Mouse (Mus musculus): ENCODE measurements around the gene Stx1b.
"Not testable (repeated sequence)": the region's sequence is repeated elsewhere in the genome, so short reads cannot be mapped to it uniquely, and the experiment has no call there.

Gene Stx1b

GRCm38 (mm10) chr7:127824176-127824871, at the start of gene Stx1b, which contains the start of gene Stx4a:
TSS of gene Stx1b (minus strand) at chr7:127824549.
TSS of gene Stx4a (plus strand) at chr7:127824294.
- in situ Hi-C loops (cut with MseI, MboI): no loop called here

GRCm38 (mm10) chr7:127870136-127870821, 45.9 kb upstream of the Stx1b start:
- in situ Hi-C loops (cut with MseI, MboI): no loop called here

DNA sequence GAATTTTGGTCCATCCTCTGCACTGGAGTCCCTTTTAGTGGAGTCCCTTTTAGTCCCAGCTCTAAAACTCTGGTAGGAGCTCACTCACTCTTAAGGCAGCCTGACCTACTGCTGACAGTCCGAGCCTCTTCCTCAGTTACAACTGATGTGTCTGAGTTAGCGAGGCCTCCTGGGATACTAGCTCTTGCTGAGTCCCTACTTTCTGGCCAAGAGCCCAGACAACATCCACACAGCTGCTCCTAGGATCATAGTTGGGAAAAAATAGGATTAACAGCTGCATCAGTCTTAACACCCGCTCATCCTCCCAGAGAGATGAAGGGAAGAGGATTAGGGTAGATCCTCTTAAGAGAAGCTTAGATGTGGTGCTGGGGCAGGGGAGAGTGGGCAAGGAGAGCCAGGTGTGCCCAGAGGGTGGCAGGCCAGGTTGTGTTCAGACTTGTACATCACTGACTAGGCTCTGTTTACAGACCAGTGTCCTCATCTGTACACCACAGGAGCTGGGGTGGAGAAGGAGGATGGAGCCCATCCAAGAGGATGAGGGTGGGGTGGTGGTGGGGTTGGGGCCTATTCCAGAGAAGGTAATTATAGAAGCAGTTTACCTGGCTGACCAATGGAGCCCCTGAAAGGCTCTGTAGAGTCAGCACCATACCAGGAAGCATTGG, 44.9 kb upstream of the Stx1b start:
- in situ Hi-C loops (cut with MseI, MboI): no loop called here

GRCm38 (mm10) chr7:127867641-127868040, 43.3 kb upstream of the Stx1b start:
- in situ Hi-C loops (cut with MseI, MboI): no loop called here

DNA sequence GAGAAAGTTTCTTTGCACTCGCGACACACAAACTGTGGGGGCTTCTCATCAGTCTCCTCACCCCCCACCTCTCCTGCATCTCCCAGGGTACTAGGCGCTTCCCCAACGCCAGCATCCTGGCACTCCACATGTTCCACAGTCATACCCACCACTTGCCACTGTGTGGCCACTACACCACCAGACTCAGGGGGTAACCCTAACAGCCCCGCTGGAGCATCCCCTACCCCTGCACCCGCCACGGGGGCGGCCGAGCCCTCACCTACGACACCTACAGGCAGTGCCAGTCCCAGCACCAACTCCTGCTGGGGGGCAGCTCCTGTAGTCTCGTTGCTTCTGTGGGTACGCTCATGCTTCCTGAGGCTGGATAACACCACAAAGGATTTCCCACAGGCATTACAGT, 42.1 kb upstream of the Stx1b start:
- in situ Hi-C loops (cut with MseI, MboI): no loop called here

DNA sequence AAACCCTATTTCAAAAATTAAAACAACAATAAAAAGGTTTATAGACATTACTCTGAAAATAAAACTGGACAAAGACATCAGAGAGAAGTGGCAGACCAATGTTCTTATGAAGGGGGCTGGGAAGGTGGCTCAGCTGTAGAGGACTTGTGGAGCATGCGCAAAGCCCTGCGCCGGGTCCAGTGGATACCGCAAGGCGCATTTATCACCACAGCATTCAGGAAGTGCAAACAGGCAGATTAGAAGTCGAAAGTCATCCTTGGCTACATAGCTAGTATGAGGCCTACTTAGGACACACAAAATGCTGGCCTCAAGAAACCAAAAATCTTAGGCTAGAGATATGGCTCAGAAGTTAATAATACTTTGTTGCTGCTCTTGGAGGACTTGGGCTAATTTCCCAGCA, 33.9 kb upstream of the Stx1b start:
- in situ Hi-C loops (cut with MseI, MboI): no loop called here

GRCm38 (mm10) chr7:127850906-127851305, 26.6 kb upstream of the Stx1b start:
- in situ Hi-C loops (cut with MseI, MboI): no loop called here

DNA sequence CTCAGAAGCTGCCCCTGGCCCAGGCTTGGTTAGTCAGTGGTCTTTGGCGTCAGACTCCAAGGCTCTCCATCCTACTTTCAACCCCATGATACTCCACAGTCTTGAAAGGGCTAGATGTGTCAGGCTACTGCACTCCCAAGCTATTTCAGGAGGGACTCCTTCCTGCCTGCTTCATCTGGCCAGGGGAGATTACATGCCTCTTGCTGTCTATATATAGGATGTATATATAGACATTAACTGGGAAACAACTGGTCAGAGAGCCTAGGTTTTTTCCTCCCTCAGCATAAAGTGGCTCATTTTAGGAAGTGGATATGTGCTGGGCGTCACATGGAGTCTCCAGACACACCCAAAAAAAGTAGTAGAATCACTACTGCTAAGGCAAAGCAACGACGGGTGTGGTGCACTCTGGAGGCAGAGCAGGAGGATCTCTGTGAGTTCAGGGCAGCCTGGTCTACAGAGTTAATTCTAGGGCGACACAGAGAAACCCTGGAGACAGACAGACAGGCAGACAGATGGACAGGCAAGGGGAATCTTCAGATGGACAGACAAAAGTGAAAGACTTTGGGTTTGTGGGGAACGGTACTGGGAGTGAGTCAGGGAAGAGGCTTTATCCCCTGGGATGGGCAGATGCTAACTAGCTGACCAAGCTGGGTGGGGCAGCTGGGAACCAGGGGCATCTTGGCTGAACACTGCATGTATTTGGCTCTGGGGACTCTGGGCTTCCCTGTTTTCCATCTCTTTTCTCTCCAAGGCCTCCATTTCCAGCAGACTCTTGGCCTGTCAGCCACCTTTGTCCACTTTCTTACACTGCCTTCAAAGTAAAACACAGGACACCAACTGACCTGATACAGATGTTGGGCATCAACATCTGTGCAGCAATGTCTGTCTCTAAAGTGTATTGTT, 25.9 kb upstream of the Stx1b start:
- in situ Hi-C loops (cut with MseI, MboI): no loop called here

DNA sequence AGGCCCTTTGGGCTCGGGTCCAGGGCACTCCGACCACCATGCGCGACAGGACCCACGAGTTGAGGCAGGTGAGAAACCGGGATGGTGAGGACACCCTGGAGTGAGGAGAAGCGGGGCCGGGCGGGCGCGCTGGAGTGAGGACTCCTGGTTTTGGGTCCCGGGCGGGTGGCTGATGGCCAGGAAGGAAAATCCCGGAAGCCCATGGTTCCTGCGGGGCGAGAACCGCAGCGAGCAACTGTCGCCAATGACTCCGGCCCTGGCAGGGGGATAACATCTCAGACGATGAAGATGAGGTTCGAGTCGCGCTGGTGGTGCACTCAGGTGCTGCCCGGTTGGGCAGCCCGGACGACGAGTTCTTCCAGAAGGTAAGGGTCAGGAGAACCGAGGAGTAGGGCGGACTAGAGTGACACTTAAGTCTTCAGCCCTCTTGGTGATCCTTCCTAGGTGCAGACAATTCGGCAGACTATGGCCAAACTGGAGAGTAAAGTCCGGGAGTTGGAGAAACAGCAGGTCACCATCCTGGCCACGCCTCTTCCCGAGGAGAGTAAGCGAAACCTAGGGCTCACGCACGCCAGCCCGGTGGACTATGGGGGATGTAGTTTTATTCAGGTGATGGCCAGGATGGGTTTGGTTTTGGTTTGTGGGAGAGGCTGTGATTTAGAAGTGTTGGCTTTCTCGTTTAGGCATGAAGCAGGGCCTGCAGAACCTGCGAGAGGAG, 17.8 kb upstream of the Stx1b start:
- in situ Hi-C loops (cut with MseI, MboI): no loop called here

DNA sequence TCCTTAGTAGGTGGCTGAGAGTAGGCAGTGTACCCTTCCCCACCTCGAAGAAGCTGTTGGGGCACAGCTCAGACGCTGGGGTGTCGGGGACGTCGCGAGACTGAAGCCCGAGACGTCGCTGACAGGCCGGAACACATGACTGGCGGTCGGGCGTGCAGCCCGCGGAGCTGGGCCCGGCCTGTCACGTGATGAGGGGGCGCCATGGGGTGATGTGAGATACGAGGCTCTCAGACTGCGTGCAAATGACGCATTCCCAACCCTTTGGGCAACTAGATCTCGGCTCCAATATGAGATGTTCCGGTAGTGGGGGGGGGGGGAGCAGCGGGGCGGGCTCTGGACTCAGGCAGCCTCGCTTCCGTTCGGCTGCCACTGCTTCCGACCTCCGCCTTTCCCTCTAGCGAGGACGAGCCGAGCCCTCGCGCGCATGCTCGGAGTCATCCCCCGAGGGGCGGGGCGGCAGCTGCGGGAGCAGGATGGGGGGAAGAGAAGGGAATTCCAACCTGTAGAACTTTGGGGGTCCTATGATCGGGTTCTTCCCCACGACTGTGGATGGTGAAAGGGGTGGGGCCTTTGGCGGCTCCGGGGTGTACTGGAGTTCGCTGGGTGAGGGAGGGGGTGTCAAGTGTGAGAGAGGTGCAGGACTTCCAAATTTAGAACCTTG, 17.1 kb upstream of the Stx1b start:
- in situ Hi-C loops (cut with MseI, MboI): no loop called here

DNA sequence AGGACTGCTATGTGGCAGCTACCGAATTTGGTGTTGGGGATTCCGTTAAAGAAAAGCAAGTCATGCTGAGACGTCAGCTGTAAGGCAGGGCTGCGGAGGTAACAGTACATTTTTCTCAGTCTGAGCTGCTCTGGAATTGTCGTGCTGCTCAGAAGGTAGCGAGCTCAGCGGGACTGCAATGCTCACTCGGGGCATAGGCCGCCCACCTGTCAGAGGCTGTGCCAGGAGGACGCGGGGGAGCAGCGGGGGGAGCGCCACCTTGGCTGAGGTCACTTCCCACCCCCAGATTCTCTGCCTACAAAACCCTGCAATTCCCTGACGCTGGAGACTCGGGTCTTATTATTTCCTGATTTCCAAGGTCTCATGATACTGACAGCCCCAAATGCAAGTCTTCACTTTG, 16.5 kb upstream of the Stx1b start:
- in situ Hi-C loops (cut with MseI, MboI): no loop called here

DNA sequence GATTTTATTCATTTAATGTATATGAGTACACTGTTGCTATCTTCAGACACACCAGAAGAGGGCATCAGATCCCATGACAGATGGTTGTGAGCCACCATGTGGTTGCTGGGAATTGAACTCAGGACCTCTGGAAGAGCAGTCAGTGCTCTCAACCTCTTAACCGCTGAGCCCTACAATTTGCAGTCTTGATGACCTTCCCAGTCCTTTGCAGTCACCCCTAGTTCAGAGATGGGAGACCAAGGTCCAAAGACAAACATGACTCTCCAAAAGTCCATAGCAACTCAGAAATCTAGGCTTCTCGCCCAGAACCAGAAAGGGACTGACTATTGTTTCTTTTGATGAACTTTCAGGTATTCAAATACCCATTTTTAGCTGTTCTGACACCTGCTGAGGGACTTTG, 15.7 kb upstream of the Stx1b start:
- in situ Hi-C loops (cut with MseI, MboI): not testable (repeated sequence)

GRCm38 (mm10) chr7:127837878-127838277, 13.5 kb upstream of the Stx1b start:
- in situ Hi-C loops (cut with MseI, MboI): not testable (repeated sequence)

- in situ Hi-C loops (cut with MseI, MboI): no loop called here
These were observed 13.1 kb upstream of the Stx1b start for GRCm38 (mm10) chr7:127837473-127837872.

GRCm38 (mm10) chr7:127835550-127835949, 11.2 kb upstream of the Stx1b start:
- in situ Hi-C loops (cut with MseI, MboI): no loop called here

GRCm38 (mm10) chr7:127823236-127824171, 845 bp downstream of the Stx1b start:
- in situ Hi-C loops (cut with MseI, MboI): no loop called here

GRCm38 (mm10) chr7:127822494-127822893, 1.9 kb downstream of the Stx1b start:
- in situ Hi-C loops (cut with MseI, MboI): no loop called here

DNA sequence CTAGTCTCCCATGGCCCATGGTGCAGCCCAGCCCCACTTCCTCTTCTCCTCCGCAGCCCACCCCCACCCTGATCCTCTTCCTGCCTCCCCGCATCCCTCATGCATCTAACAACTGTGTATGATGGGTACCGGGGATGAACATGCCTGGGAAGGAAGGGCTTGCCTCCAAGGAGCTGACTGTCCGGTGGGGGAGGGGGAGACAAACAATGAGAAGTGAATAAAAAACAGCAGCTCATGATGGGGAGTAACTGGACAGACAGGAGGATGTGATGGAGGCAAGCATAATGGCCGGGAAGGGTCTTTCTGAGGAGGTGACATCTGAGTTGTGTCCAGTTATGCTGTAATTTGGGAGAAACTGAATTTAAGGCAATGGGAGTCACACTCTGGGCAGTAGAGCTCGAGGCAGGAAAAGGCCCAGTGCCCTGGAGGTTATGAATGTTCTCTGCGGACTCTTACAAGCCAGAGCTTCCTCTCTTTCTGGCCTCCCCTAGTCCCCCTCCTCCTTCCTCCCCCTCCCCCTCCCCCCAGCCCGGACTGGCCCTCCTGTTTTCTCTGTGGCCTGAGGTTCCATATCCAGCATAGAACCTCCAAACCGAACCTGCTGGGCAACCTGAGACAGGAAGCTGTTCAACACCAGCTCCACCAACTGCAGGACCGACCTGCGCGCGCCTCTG, 3.4 kb downstream of the Stx1b start:
- in situ Hi-C loops (cut with MseI, MboI): no loop called here

DNA sequence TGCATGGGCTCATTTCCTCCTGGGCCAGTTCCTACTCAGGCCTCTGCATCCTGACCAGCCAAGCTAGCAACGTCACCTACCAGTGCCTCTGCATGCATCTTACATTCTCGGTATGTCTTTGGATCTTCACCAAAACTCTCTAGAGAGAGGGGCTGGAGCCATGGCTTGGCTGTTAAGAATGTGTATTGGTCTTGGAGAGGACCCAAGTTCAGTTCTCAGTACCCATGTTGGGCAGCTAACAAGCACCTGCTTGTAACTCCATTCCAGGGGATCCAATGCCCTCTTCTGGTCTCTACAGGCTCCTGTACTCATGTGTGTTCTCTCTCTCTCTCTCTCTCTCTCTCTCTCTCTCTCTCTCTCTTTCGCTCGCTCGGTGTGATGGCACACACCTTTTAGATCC, 6.6 kb downstream of the Stx1b start:
- in situ Hi-C loops (cut with MseI, MboI): no loop called here
